Mouse (Mus musculus): ENCODE measurements at regions not wholly inside any gene's neighbourhood (a gene's known extent, or its start where the extent isn't known, plus 50 kb on each side); places are given as distances from the start of the nearest gene placed in this dataset.

DNA sequence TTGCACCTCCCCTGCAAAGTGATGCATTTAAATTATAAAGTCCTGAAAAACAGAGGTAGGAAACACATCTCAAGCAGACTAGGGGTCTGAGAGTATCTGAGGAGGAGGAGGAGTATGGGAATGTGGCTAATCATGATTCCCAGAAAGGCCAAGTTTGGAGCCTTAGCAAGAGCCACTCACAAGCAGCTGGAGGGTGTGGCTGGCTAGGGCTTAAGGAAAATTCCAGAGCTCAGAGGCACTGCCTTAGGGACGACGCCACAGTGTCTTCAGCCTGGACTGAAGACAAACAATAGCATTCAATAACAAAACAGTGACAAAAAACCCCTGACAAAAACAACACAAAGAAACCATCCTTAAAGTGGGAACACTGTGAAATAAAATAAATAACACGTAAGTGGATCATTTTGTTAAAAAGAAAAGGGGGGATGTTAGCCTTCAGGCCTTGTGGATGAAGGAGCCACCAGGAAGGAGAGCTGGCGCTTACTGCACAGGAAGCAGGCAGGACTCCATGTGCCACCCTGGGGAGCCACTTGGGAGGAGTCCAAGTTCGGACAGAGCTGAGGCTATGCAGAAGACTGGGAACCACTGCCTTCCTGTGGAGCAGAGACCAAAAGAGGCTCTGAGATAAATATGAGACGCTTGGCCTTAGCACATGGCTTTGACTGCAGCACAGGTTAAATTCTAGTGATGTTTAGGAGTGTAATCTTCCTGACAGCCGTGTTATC, 56.6 kb upstream of the Serpine2 start:
- no peak for DNase-seq
